Mouse (Mus musculus) lung, embryonic 15.5 days (tissue): Measurements from ENCODE around the gene Uspl1. TPM values are rescaled to one million over a fixed set of nuclear protein-coding genes. Genes with fewer than 3 reads are reported as not detected.

Experiments used
- ATAC-seq: fragments of 200-750 bp; cut with Nextera tagmentation; 2 replicates; pipeline ENCODE4 v1.8.0; 2017; ENCODE audit warnings: moderate number of reproducible peaks, borderline replicate concordance; ENCODE audit not compliant: low FRiP score, low TSS enrichment; ENCODE audit errors: extremely low read depth
- H3K27ac ChIP-seq: fragments of 300-500 bp; sonication (generic); 2 replicates; pipeline ENCODE4 v1.5.1; 2015; ENCODE audit warnings: moderate library complexity, mild to moderate bottlenecking, inconsistent platforms
- H3K27me3 ChIP-seq: fragments of 300-500 bp; sonication (generic); 2 replicates; pipeline ENCODE4 v1.6.1; 2015; ENCODE audit warnings: inconsistent platforms
- H3K36me3 ChIP-seq: fragments of 300-500 bp; sonication (generic); 2 replicates; pipeline ENCODE4 v1.6.1; 2015; ENCODE audit warnings: inconsistent platforms
- H3K4me1 ChIP-seq: fragments of 300-500 bp; sonication (generic); 2 replicates; pipeline ENCODE4 v1.6.1; 2015; ENCODE audit warnings: inconsistent platforms
- H3K4me2 ChIP-seq: fragments of 300-500 bp; sonication (generic); 2 replicates; pipeline ENCODE4 v1.6.1; 2015; ENCODE audit warnings: inconsistent platforms, mild to moderate bottlenecking, moderate library complexity
- H3K4me3 ChIP-seq: fragments of 300-500 bp; sonication (generic); 2 replicates; pipeline ENCODE4 v1.5.1; 2015; ENCODE audit warnings: mild to moderate bottlenecking, inconsistent platforms
- H3K9ac ChIP-seq: fragments of 300-500 bp; sonication (generic); 2 replicates; pipeline ENCODE4 v1.6.1; 2015; ENCODE audit warnings: inconsistent platforms
- H3K9me3 ChIP-seq: fragments of 300-500 bp; sonication (generic); 2 replicates; pipeline ENCODE4 v1.6.1; 2016; ENCODE audit warnings: inconsistent platforms
- WGBS: fragments of 180-500 bp; shearing (Covaris S2); methylation state at CpG from one replicate; pipeline ENCODE4 v1.1.7; 2015; 5-methylcytosine and 5-hydroxymethylcytosine counted together
- polyA plus RNA-seq: library from polyadenylated mRNA; unstranded; fragments of >200 nt; fragmentation: Nextera tagmentation; extraction: Ambion mirVana; gene quantifications from 2 replicates; pipeline ENCODE4 v1.2.1, GENCODE M21; 2015

Gene Uspl1
- polyA plus RNA-seq, 1 experiment from 2014 or later, result 39.0 TPM

DNA sequence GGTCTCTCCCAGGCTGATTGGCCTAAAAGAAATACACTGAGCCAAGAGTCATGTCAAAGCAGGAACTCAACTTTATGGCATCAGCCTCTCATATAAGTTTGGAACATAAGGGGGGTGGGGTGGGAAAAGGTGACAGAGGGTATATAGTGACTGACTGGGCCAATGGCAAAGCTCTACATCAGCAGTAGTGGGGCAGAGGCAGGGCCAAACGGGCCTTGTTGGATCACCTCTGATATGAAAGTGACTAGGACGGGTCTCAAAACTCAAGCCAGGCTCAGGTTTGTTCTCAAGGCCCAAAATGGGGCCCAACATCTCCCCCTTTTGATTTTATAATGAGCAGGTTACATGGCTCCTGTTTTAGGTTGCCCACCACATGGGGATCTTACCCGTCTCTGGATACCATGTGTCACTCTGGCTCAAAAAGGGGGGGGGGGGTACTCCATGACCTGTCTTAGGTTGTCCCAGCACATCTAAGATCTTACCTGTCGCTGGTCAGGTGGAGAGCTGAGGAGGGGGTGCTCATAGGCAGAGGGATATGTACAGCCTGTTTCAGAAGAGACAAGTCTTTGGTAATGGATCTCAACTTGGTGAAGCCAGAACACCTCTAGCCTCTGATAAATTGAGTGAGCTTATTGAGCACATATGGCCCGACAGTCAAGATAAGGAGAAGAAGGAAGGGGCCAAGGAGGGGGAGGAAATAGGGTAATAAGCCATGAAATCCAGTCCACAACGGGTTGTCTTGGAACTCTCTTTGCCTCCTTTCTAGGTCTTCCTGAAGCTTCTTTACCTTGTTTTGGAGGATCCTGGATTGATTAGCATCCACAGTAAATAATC, 33.6 kb downstream of the Uspl1 start:
- no peak for ATAC-seq
- Histone ChIP-seq H3K27ac (peak overlapping the region; percentile 20; the same call in 1 of the 2 replicates), H3K4me2 (no peak overlapping the region), H3K27me3 (no peaks in the 10 kb centered on the region), H3K4me3 (no peak overlapping the region), H3K9me3 (no peaks in the 10 kb centered on the region), H3K4me1 (no peaks in the 10 kb centered on the region), H3K36me3 (peaks cover 35% of the 10 kb centered on the region), H3K9ac (no peak overlapping the region)
- WGBS, result 54% methylated on average over 6 of the region's 6 CpGs

- 58% methylated on average over 3 of the region's 3 CpGs for WGBS
- H3K9ac ChIP-seq, result no peak overlapping the region
Measured at GRCm38 (mm10) chr5:149219493-149219892, 35.3 kb downstream of the Uspl1 start.

DNA sequence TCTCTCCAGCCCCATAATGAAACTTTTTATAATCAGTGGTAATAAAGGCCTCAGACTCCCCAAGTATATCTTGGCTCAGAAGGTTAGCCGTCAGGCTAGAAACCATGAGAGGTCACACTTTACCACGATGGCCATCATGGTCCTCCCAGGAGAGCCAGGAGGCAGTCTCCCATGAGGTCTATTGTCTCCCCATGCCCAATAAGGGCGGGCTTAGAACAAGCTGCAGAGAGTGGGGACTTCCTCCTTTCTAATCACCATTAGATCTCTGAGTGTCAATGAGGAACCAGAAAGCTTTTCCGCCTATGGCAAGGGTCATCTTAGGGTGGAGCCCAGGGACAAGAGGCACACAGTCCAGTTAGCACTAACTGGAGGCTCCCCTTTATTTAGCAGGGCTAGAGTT, 37.2 kb downstream of the Uspl1 start:
- Histone ChIP-seq H3K9ac (no peak overlapping the region), H3K27me3 (no peaks in the 10 kb centered on the region), H3K4me3 (no peak overlapping the region), H3K27ac (no peak overlapping the region), H3K4me2 (no peak overlapping the region), H3K4me1 (peaks cover 10% of the 10 kb centered on the region; the same call in 1 of the 2 replicates), H3K9me3 (no peaks in the 10 kb centered on the region), H3K36me3 (no peaks in the 10 kb centered on the region)
- no peak for ATAC-seq
- WGBS, result 84% methylated on average over 4 of the region's 4 CpGs

More at GRCm38 (mm10) chr5:149219493-149219892, 35.3 kb downstream of the Uspl1 start:
- no peaks in the 10 kb centered on the region for H3K27me3 ChIP-seq
- H3K4me3 ChIP-seq, result no peak overlapping the region
- H3K36me3 ChIP-seq, result peaks cover 17% of the 10 kb centered on the region
- no peak overlapping the region for H3K4me2 ChIP-seq
- peaks cover 7% of the 10 kb centered on the region; the same call in 1 of the 2 replicates for H3K4me1 ChIP-seq
- no peak overlapping the region for H3K27ac ChIP-seq
- ATAC-seq, result no peak
- no peaks in the 10 kb centered on the region for H3K9me3 ChIP-seq

GRCm38 (mm10) chr5:149224666-149225065, 40.5 kb downstream of the Uspl1 start:
- Histone ChIP-seq H3K4me3 (no peak overlapping the region), H3K27me3 (no peaks in the 10 kb centered on the region), H3K4me2 (peak overlapping the region; percentile 6; the same call in 1 of the 2 replicates), H3K9me3 (no peaks in the 10 kb centered on the region), H3K9ac (no peak overlapping the region), H3K4me1 (peaks cover 13% of the 10 kb centered on the region; the same call in 1 of the 2 replicates), H3K27ac (no peak overlapping the region), H3K36me3 (no peaks in the 10 kb centered on the region)
- WGBS, result 4% methylated on average over 7 of the region's 7 CpGs
- no peak for ATAC-seq

GRCm38 (mm10) chr5:149228700-149229618, 44.8 kb downstream of the Uspl1 start:
- peak; percentile 100 for ATAC-seq
- H3K27me3 ChIP-seq, result no peaks in the 10 kb centered on the region
- peak overlapping the region; percentile 45 for H3K9ac ChIP-seq
- H3K4me1 ChIP-seq, result peaks cover 11% of the 10 kb centered on the region; the same call in 1 of the 2 replicates
- peak overlapping the region; percentile 54 for H3K4me3 ChIP-seq
- peak overlapping the region; percentile 91 for H3K27ac ChIP-seq
- H3K9me3 ChIP-seq, result no peaks in the 10 kb centered on the region
- peak overlapping the region; percentile 54 for H3K4me2 ChIP-seq
- whole genome bisulfite sequencing, result 2% methylated on average over 55 of the region's 55 CpGs
- H3K36me3 ChIP-seq, result no peaks in the 10 kb centered on the region

- Histone ChIP-seq H3K27ac (peak overlapping the region; percentile 91), H3K4me2 (peak overlapping the region; percentile 54), H3K36me3 (no peaks in the 10 kb centered on the region), H3K9me3 (no peaks in the 10 kb centered on the region), H3K27me3 (no peaks in the 10 kb centered on the region), H3K4me3 (peak overlapping the region; percentile 54), H3K9ac (no peak overlapping the region), H3K4me1 (peaks cover 3% of the 10 kb centered on the region; the same call in 1 of the 2 replicates)
- WGBS, result 61% methylated on average over 18 of the region's 18 CpGs
- ATAC-seq, result no peak
Measured at GRCm38 (mm10) chr5:149229619-149230339, 45.6 kb downstream of the Uspl1 start.

DNA sequence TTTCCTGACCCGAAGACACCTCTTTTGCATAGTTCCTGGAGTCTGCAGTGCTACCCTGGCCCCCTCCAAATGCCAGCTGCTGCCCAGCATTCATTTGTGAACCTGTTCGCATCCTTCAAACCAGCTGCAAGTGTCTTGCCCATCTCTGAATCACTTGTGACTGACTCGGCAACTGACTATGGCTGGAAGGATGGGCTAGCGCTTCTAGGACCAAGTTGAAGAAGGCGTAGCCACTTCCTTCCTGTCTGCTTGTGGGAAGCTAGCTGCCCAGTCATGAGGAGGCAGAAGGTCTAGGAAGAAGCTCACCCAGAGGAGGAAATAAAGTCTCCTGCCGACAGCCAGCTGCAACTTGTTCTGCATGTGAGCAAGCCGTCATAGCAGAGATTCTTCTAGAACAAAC, 50.9 kb downstream of the Uspl1 start:
- WGBS, result 72% methylated on average over 7 of the region's 7 CpGs
- Histone ChIP-seq H3K9ac (no peak overlapping the region), H3K27me3 (no peaks in the 10 kb centered on the region), H3K36me3 (no peaks in the 10 kb centered on the region), H3K27ac (no peak overlapping the region), H3K4me2 (no peak overlapping the region), H3K9me3 (no peaks in the 10 kb centered on the region), H3K4me3 (no peak overlapping the region), H3K4me1 (no peaks in the 10 kb centered on the region)
- no peak for ATAC-seq

GRCm38 (mm10) chr5:149237221-149237950, 53.2 kb downstream of the Uspl1 start:
- H3K4me3 ChIP-seq, result no peak overlapping the region
- no peaks in the 10 kb centered on the region for H3K4me1 ChIP-seq
- H3K36me3 ChIP-seq, result no peaks in the 10 kb centered on the region
- no peak overlapping the region for H3K27ac ChIP-seq
- WGBS, result 69% methylated on average over 24 of the region's 24 CpGs
- H3K27me3 ChIP-seq, result no peaks in the 10 kb centered on the region
- no peak overlapping the region for H3K4me2 ChIP-seq
- no peak for ATAC-seq
- H3K9me3 ChIP-seq, result no peaks in the 10 kb centered on the region
- no peak overlapping the region for H3K9ac ChIP-seq

DNA sequence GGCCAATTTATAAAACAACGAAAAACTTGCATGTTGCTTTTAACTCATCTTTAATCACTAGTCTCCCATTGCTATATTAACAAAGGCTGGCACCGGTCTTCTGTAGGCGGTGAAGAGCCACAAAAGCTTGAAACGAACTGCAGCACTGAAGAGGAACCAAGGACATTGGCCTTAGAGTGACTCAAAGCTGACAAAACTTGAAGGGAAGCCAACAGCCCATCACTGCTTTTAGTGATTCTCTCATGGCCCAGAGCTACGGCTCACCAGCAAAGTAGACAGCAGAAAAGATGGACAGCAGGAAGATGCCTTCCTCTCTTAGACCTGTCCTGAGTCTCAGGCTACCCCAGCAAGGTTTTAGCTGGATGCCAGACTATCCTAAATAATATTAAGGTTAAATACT, 58.3 kb downstream of the Uspl1 start:
- Histone ChIP-seq H3K27me3 (no peaks in the 10 kb centered on the region), H3K36me3 (no peaks in the 10 kb centered on the region), H3K4me3 (no peak overlapping the region), H3K9ac (no peak overlapping the region), H3K4me1 (peaks cover 21% of the 10 kb centered on the region), H3K9me3 (no peaks in the 10 kb centered on the region), H3K27ac (no peak overlapping the region), H3K4me2 (no peak overlapping the region)
- ATAC-seq, result no peak
- 83% methylated on average over 5 of the region's 5 CpGs for WGBS

DNA sequence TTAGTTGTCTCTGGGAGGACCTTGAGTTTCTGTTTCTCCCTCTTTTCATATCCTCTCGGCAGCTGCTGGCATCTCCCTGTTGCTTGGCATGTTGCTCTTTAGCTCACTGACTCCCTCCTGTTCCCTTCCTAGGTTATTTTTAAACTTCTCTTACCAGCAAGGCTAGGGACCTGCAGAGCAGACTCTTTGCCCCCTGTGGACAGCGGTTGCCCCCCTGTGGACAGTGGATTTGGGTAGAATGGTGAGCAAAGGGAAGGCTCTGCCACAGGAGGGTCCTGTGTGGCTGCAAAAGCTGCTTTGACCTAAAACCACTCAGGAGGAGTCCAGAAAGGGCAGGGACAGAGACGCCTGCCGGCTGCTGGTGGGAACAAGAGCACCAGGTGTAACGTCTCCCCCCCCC, 58.9 kb downstream of the Uspl1 start:
- Histone ChIP-seq H3K9me3 (no peaks in the 10 kb centered on the region), H3K27ac (no peak overlapping the region), H3K36me3 (no peaks in the 10 kb centered on the region), H3K4me3 (no peak overlapping the region), H3K4me2 (no peak overlapping the region), H3K9ac (no peak overlapping the region), H3K27me3 (no peaks in the 10 kb centered on the region), H3K4me1 (peaks cover 23% of the 10 kb centered on the region)
- 48% methylated on average over 5 of the region's 5 CpGs for WGBS
- ATAC-seq, result no peak
